Mouse (Mus musculus) lung, embryonic 14.5 days (tissue): ENCODE measurements around the gene Mgat5b. TPM values are rescaled to one million over a fixed set of nuclear protein-coding genes. Genes with fewer than 3 reads are reported as not detected.

Source experiments
- ATAC-seq: fragments of 200-750 bp; cut with Nextera tagmentation; 2 replicates; pipeline ENCODE4 v1.8.0; 2017; ENCODE audit warnings: mild to moderate bottlenecking, moderate TSS enrichment, moderate library complexity; ENCODE audit not compliant: insufficient read depth
- DNase-seq: peaks from one replicate; pipeline ENCODE4 v3.0.0-alpha.2; 2015
- H3K27ac ChIP-seq: fragments of 300-500 bp; sonication (generic); 2 replicates; pipeline ENCODE4 v1.5.1; 2014; ENCODE audit warnings: low read depth, mild to moderate bottlenecking, moderate library complexity
- H3K27me3 ChIP-seq: fragments of 300-500 bp; sonication (generic); 2 replicates; pipeline ENCODE4 v1.6.1; 2014; ENCODE audit warnings: low read length, control low read depth; ENCODE audit not compliant: insufficient read depth
- H3K36me3 ChIP-seq: fragments of 300-500 bp; sonication (generic); 2 replicates; pipeline ENCODE4 v1.6.1; 2014; ENCODE audit warnings: control low read depth; ENCODE audit not compliant: insufficient read depth
- H3K4me1 ChIP-seq: fragments of 300-500 bp; sonication (generic); 2 replicates; pipeline ENCODE4 v1.6.1; 2014; ENCODE audit warnings: antibody characterized with exemption, control low read depth; ENCODE audit not compliant: insufficient read depth
- H3K4me2 ChIP-seq: fragments of 300-500 bp; sonication (generic); 2 replicates; pipeline ENCODE4 v1.6.1; 2014; ENCODE audit warnings: mild to moderate bottlenecking
- H3K4me3 ChIP-seq: fragments of 300-500 bp; sonication (generic); 2 replicates; pipeline ENCODE4 v1.5.1; 2014; ENCODE audit warnings: low read depth, low read length
- H3K9ac ChIP-seq: fragments of 300-500 bp; sonication (generic); 2 replicates; pipeline ENCODE4 v1.6.1; 2014
- H3K9me3 ChIP-seq: fragments of 300-500 bp; sonication (generic); 2 replicates; pipeline ENCODE4 v1.6.1; 2016; ENCODE audit warnings: low read depth, low read length, control low read depth
- CTCF ChIP-seq: IDR thresholded peaks from 2 replicates; pipeline ENCODE4 v1.5.1; 2016; ENCODE audit warnings: antibody characterized with exemption, low read depth
- WGBS: fragments of 180-500 bp; shearing (Covaris S2); extraction: QIAGEN DNeasy Blood & Tissue Kit; methylation state at CpG from one replicate; pipeline ENCODE4 v1.1.7; 2014; 5-methylcytosine and 5-hydroxymethylcytosine counted together
- polyA plus RNA-seq: library from polyadenylated mRNA; unstranded; fragments of >200 nt; fragmentation: Nextera tagmentation; extraction: Ambion mirVana; gene quantifications from 2 replicates; pipeline ENCODE4 v1.2.1, GENCODE M21; 2014

Gene Mgat5b
- polyA plus RNA-seq, 1 experiment from 2014 or later: 0.59 TPM

DNA sequence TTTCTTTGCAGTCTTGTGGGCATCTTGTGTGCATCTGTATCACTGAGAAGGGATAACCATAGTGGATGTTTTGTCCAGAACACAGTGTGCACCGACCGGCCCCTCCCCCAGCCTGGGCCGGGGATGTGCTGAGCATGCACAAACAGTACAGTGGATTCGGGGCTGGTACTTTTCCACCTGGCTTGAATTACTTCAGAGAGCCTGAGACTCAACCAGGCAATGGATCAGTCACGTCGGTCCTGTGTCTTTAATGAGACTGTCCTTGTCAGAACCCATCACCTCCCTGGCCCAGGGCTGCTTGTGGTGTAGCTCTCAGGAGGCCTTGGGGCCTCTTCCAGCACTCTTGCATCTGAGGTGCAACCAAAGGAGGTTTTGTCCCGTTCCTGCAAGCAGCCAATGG lies 46.4 kb downstream of the Mgat5b start:
- WGBS: 69% methylated on average over 7 of the region's 7 CpGs
- no peak for ATAC-seq
- TF ChIP-seq CTCF: no peak

DNA sequence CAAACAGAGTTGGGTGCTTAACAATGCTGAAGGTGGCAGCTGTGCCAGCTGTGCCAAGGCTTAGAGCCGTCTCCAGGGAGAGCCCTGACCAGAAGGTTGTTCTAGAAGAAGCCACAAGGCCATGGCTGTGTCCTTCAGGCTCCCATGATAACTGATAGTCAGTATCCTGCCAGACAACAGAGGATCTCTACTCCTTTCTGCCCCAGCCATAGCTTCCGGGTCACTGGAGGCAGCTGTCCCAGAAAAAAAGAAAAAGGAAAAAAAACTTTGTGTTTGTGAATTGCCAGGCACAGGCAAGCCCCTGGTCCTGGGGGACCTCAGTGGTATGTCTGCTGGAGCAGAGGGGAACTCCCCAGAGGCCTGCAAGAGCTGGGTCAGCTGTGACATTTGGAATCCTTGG lies 47.3 kb downstream of the Mgat5b start:
- no peak overlapping the region for H3K27ac ChIP-seq
- no peak for TF ChIP-seq CTCF
- ATAC-seq (no peak), DNase-seq (no peak)
- no peaks in the 10 kb centered on the region for H3K36me3 ChIP-seq
- H3K4me1 ChIP-seq: no peaks in the 10 kb centered on the region
- WGBS: 48% methylated on average over 2 of the region's 2 CpGs
- H3K9me3 ChIP-seq: no peaks in the 10 kb centered on the region
- H3K4me3 ChIP-seq: no peak overlapping the region
- H3K9ac ChIP-seq: no peak overlapping the region; the same call in 1 of the 2 replicates
- H3K4me2 ChIP-seq: no peak overlapping the region
- no peaks in the 10 kb centered on the region for H3K27me3 ChIP-seq

More for the DNA sequence above, 46.4 kb downstream of the Mgat5b start:
- Histone ChIP-seq H3K27me3 (no peaks in the 10 kb centered on the region), H3K4me1 (no peaks in the 10 kb centered on the region), H3K9me3 (no peaks in the 10 kb centered on the region), H3K27ac (no peak overlapping the region), H3K4me2 (no peak overlapping the region), H3K4me3 (no peak overlapping the region), H3K9ac (no peak overlapping the region), H3K36me3 (no peaks in the 10 kb centered on the region)
- DNase-seq: no peak

DNA sequence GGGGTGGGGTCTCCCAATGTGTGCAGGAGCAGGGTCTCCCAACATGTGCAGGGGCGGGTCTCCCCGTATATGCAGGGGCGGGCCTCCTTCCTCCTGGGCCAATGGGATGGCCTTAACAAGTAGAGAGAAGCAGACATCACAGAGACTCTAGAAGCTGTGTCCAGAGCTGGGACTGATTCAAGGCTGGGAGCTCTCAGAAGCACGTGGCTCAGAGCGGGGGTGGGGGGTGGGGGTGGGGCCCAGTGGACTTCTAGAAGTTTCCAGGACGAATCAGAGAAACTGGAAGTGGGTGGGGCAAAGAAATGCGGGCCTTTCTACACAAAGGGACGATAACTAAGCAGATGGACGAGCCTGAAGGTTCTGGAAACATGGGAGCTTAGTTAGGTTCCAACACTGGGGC lies 49.9 kb downstream of the Mgat5b start:
- 70% methylated on average over 9 of the region's 9 CpGs for WGBS
- no peak for ATAC-seq
- no peaks in the 10 kb centered on the region for H3K9me3 ChIP-seq

DNA sequence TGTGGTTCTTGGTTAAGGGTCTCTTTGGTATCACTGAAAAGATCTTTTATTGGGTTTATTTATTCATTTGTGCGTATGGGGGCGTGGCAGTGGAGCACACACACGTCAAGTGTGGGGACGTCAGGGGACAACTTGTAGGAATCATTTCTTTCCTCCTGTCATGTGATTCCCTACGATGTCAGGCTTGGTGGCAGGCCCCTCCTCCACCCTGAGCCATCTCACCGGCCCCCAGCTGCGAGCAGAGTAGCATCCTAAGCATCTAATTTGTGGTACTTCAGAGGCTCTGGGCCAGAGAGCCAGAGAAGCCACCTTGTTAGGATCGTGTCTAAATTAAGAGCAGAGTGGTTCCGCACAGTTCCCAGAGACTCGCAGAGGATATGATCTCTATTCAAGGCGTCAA lies 50.8 kb downstream of the Mgat5b start:
- no peaks in the 10 kb centered on the region for H3K4me1 ChIP-seq
- H3K4me2 ChIP-seq: no peak overlapping the region
- no peak overlapping the region for H3K4me3 ChIP-seq
- no peaks in the 10 kb centered on the region for H3K27me3 ChIP-seq
- ATAC-seq: no peak
- H3K9me3 ChIP-seq: no peaks in the 10 kb centered on the region
- TF ChIP-seq CTCF: no peak
- 70% methylated on average over 11 of the region's 11 CpGs for WGBS
- H3K27ac ChIP-seq: no peak overlapping the region
- H3K36me3 ChIP-seq: no peaks in the 10 kb centered on the region
- DNase-seq: no peak
- no peak overlapping the region for H3K9ac ChIP-seq

More for the DNA sequence above, 49.9 kb downstream of the Mgat5b start:
- Histone ChIP-seq H3K4me3 (no peak overlapping the region), H3K4me2 (no peak overlapping the region), H3K27me3 (no peaks in the 10 kb centered on the region), H3K9ac (no peak overlapping the region), H3K36me3 (no peaks in the 10 kb centered on the region), H3K27ac (no peak overlapping the region), H3K4me1 (no peaks in the 10 kb centered on the region)
- TF ChIP-seq CTCF: no peak
- no peak for DNase-seq

DNA sequence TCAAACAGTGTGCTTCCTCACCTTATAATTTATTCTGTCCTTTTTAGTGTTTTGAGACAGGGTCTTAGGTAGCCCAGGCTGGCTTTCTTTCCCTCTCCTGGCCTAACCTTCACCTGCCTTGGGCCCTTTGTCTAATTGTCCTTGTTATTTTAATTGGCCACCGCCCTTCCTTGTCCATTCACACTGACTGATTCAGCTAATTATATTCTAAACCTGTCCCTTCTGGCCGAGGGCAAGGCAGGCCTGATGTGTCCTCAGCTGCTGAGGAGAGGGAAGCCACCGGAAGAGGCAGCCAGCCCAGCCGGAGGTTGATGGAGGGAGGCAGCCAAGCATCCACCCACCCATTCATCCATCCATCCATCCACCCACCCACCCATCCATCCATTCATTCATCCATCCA lies 52.2 kb downstream of the Mgat5b start:
- ATAC-seq: no peak
- Histone ChIP-seq H3K4me3 (no peak overlapping the region), H3K9ac (no peak overlapping the region), H3K36me3 (no peaks in the 10 kb centered on the region), H3K27me3 (no peaks in the 10 kb centered on the region), H3K4me1 (no peaks in the 10 kb centered on the region), H3K27ac (no peak overlapping the region), H3K9me3 (no peaks in the 10 kb centered on the region), H3K4me2 (no peak overlapping the region)
- no peak for TF ChIP-seq CTCF
- WGBS: 77% methylated on average over 4 of the region's 4 CpGs
- DNase-seq: no peak

DNA sequence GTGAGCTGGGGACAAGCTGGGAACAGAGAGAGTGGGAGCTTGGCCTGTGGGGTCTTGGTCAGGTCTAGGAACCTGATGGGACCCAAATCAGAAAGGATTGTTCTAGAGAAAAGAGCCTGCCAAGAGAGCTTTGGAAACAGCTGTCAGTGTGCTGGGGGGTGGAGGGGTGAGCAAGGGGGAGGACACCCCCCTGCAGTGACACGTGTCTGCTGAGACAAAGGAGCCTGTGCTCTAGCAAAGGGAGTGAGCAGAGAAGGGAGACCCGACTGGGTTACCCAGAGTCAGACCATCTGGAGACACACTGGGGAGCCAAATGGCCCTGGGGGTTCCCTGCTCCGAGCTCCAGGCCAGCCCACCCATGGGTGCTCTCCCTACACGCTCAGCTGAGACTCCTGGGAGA lies 54.2 kb downstream of the Mgat5b start:
- H3K27ac ChIP-seq: no peak overlapping the region
- 47% methylated on average over 4 of the region's 4 CpGs for WGBS
- H3K4me1 ChIP-seq: no peaks in the 10 kb centered on the region
- H3K36me3 ChIP-seq: no peaks in the 10 kb centered on the region
- H3K9ac ChIP-seq: no peak overlapping the region
- no peak overlapping the region for H3K4me3 ChIP-seq
- DNase-seq (no peak), ATAC-seq (no peak)
- no peak for TF ChIP-seq CTCF
- no peaks in the 10 kb centered on the region for H3K27me3 ChIP-seq
- no peak overlapping the region for H3K4me2 ChIP-seq
- H3K9me3 ChIP-seq: no peaks in the 10 kb centered on the region

DNA sequence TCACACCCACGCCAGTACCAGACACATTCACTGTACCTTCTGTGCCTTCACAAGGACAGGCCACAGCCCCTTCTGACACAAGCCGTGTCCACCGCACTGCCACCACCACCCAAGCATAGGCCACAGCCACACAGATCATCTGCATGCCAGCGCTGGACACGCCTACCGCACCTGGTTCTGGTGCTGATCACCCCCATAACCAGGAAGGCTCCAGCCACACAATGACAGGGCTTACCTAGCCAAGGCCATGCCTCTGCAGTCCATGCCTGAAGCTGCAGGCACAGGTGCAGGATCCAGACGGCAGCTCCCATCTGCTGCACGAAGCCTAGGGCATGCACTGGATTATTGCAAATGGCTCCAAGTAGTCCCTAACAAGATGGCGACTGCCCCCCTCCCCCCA lies 54.8 kb downstream of the Mgat5b start:
- ATAC-seq: no peak
- no peak overlapping the region for H3K27ac ChIP-seq
- no peak for TF ChIP-seq CTCF
- no peaks in the 10 kb centered on the region for H3K27me3 ChIP-seq
- DNase-seq: no peak
- no peaks in the 10 kb centered on the region for H3K4me1 ChIP-seq
- H3K36me3 ChIP-seq: no peaks in the 10 kb centered on the region
- no peak overlapping the region for H3K4me3 ChIP-seq
- H3K9ac ChIP-seq: no peak overlapping the region
- no peak overlapping the region for H3K4me2 ChIP-seq
- H3K9me3 ChIP-seq: no peaks in the 10 kb centered on the region
- WGBS: 89% methylated on average over 9 of the region's 9 CpGs

DNA sequence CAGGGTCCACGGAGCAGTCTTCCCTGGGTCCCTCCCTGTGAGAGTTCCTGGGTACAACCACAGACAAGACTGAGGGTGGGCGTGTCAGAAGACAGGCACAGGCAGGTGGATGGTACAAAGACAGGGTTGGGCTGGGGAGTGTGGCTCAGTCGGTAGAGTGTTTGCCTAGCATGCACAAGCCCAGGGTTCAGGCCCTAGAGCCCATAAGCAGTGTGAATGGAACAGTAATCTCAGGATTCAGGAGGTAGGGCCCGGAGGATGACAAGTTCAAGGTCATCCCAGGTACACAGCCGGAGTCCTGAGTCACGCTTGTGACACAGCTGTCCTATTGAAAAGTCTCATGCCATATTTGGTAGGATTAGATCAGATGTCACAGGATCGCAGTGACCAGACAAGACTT lies 55.7 kb downstream of the Mgat5b start:
- Histone ChIP-seq H3K9ac (no peak overlapping the region), H3K4me2 (no peak overlapping the region), H3K27ac (no peak overlapping the region), H3K9me3 (no peaks in the 10 kb centered on the region), H3K4me3 (no peak overlapping the region), H3K4me1 (no peaks in the 10 kb centered on the region), H3K36me3 (no peaks in the 10 kb centered on the region), H3K27me3 (no peaks in the 10 kb centered on the region)
- 76% methylated on average over 7 of the region's 7 CpGs for WGBS
- DNase-seq (no peak), ATAC-seq (no peak)
- TF ChIP-seq CTCF: no peak
